Mouse (Mus musculus) kidney, postnatal 25 days (tissue): Measurements from ENCODE around the gene Apol9a.

Experiments used
- DNase-seq, 2 experiments: peaks; one replicate each; pipeline ENCODE4 v3.0.0; 2021; ENCODE audit warnings: mixed read lengths in 2 of 2

Apol9a gene

DNA sequence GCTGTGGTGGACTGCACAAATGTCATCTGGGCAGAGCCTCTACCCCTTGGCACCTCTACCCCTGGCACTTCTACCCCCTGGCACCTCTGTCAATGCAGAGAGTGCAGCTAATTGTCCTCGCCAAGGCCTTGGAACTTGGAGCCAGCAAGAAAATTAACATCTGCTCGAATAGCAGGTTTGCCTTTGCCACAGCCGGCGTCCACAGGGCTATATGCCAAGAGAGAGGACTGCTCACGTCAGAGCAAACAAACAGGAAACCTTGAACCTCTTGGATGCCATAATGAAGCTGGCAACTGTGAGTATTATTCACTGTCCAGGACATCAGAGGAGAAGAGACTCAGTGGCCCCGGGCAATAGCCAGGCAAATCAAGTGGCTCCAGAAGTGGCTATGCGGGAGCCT, 34.0 kb downstream of the Apol9a start:
- no peak for DNase-seq

DNA sequence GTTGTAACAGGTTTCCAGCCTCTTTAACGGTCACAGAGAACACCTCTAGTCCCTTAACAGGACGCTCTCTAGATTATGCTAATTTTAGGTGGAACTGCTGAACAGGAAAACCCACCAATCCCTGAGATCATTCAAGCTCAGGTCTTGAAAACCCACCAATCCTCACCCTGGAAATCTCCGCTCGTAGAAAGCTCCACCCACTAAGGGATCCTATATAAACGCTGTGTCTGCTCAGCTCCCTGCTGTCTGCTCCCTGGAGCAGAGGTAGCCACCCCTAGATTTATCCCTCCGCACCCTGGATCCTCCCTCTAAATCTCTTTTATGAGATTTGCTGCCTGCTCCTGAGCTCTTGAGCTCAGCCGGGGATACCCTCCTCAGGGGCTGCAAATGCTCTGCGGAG, 40.3 kb downstream of the Apol9a start:
- no peak for DNase-seq

DNA sequence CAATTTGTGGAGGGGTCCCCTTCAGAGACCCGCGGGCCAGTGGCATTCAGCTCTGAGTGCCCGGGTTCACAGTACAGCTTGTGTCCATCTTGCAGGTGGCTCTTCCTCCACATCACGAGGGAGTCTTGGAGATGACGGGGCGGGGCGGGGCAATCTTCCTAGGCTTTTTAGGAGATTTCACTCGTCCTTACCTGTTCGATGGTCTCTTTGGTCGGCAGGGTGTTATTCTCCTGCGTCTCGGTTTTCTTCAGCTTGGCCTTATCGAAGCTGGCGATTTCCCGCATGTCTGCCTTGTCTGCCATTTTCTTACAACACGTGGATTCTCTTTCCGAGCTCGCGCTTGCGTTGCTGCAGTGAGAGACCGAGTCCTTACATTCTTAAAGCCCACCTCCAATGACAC, 41.0 kb downstream of the Apol9a start:
- peak in 1 of 2 experiments; percentile 46 for DNase-seq

DNA sequence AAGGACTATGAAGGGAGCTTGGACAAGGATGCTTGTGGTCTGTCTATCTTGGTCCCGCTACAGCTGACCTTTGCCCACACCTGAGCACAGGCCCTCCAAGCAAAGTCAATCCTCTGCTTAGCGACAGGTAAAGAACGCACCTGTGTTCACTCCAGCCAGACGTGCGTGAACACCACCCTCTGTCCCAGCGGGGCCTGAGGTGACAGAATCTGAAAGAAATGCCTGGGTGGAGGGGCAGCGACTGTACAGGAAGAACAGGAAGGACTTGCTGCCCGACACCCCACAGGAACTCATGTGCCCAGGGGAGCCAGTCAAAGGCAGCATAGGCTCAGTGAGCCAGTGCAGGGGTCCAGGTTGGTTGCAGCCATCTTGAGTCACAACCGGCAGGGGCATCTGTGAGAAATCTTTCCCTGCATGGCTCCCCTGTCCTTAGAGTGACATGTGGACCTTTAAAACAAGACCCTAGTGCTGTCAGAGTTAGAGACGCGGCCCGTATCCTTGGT, 42.1 kb downstream of the Apol9a start:
- DNase-seq: no peak

DNA sequence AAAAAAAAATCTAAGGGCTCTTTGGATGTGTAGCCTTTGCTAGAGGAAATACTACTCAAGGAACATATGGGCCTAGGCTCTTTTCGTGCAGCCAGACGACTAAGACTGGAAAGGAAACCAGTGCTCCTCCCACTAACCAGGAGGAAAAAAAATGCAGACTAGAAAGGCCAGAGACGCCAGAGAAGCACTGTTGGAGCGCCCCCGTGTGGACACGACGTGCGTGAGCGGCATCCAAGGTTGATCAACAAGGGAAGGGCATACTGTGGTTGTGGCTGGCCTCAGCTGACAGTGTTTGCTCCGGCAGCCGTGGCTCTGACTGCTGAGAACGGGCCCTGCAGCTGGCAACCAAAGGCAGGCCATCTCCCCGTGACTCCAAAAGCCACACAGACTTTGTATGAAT, 42.8 kb downstream of the Apol9a start:
- peak; percentile 94 to 98 for DNase-seq

DNA sequence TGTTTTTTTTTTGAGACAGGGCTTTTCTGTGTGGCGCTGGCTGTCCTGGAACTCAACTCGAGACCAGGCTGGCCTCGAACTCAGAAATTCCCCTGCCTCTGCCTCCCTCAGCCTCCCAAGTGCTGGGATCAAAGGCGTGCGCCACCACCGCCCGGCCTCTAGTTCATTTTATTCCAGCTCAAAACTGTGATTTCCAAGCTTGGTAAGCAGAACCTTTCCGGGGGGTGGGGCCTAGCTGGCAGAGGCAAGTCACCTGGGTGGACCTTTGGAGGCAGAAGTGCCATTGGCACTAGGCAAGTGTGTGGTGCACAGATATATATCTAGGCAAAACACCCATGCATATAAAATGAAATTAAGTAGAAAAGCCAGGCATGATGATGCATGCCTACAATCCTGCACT, 43.4 kb downstream of the Apol9a start:
- peak; percentile 50 to 72 for DNase-seq

DNA sequence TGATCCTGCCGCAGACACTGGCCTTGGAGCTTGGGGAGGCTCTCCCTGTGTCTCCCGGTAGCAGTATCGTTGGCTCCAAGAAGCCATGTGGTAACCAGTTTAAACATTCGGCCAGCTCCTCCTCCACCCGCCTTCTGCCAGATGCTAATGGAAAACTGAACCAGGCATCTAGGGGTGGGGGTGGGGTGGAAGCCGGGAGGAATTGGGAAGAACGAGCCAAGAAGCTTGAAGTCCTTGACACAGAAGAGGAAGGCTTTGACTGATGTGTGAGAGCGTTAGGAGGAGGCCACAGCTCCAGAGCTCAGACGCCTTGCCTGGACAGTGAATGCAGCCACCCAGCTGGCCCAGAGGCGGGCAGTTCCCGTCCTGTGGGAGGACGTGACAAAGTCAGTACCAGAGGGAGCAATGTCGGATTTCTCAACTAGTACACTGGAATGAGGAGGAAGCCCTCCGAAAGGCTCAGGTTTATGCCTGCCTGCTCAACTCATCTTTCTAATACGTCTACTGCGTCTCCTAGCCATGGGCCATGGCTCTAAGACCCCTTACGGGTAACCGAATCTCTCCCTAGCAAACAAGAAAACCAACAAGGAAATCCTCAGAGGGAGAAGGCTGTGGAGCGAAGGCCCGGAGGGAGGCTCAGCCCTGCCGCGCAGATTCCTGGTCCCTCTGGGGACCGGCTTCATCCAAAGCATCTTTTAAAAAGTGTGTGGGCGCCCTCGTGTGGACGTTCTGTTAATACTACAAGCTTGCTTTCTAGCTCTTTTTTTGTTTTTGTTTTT, 44.0 kb downstream of the Apol9a start:
- peak; percentile 90 to 93 for DNase-seq

DNA sequence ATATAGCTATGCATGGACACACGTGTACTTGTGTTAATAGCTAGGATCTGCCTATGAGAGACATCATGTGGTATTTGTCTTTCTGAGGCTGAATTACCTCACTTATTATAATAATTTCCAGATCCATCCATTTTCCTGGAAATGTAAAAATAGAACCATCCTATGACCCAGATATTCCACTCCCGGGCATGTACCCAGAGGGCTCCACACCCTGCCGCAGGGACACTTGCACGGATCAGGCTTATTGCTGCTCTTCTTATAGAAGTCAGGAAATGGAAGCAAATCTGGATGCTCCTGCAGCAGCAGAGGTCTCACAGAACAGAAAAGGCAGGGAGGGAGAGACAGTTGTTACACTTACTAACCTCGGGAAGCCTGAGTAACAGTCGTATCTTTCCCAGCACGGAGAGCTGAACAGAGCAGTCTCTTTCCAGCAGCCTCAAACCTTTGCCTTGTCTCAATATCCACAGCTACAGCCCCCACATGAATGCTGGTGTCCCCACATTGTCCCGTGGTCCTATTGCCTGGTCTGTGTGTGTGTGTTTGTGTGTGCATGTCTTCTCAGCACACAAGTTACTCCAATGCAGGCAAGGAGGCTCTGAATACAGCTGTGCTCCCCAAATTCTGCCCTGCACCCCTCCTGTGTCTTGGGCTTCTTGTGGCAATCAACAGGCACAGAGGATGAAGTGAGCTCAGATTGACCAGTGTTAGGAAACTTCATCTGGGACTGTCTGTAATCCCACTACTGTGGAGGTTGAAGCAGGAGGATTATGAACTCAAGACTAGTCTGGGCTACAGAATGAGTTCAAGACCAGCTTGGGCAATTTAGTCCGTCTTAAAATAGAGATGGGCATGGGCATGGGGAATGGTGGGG, 45.0 kb downstream of the Apol9a start:
- no peak for DNase-seq

DNA sequence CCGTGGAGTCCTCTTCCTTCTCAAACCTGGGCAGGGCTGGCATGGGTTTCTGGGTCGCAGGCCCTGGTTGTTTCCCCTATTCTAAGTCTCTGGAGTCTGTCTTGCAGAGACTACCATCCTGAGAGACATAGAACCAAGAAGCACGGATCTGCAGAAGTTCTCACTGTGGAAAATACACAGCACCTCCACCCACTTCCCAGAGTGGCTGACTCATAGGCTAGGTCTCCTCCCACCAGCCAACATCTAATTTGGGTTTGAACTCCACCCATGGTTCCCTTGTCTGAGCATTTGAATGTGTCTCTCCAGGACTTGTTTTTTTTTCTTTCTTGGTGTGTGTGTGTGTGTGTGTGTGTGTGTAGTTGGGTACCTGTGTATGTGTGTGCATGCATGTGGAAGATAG, 46.9 kb downstream of the Apol9a start:
- peak in 1 of 2 experiments; percentile 39 for DNase-seq

DNA sequence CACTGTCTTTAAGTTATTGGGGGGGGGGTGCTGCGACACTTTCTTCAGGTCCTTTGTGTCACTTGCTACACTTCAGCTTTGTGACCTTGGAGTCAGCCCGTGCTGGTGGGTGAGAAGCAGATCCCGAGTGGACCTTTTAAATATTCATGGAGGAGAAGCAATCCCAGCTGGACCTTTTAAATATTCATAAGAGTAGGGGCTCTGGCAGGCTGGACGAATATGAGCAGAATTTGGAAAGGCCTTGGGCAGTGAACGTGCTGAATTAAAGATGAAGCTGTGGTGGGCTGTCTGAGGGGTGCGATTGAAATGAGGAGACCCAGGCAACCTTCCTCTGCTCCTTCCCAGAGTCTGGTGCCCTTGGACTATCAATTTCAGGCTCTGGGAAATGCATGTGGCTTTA, 47.4 kb downstream of the Apol9a start:
- DNase-seq: no peak

DNA sequence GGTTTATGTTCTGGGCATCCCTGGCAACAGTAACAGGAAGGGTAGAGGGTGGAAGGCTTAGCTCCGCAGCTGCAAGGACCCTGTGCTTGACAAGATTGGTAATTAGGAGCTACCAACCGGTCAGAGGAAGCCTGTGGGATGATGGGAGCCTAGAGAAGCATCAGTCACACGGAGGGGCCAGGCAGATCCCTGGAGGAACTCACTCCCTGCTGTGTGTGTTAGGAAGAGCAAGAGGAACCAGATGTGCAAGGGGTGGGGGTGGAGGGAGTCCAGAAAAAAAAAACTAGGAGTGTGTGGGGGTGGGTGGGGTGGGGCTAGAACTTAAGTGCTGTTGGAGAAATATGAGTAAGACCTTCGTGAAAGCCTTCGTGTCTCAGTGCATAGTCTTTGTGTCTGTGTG, 48.0 kb downstream of the Apol9a start:
- no peak for DNase-seq

DNA sequence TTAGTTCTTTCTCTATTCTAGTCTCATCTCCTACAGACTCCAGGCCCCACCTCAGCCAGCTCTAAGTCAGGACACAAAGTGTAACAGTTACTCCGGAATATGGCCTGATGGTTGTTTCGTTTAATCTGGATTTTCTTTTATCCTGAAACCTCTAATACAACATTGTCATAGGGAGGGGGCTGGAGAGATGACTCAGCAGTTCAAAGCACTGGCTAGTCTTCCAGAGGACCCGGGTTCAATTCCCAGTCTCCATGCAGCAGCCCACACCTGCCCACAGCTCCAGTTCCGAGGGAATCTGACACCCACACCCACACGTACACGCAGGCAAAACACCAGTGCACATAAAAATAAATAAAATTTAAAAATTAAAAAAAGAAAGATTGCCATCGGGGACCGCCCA, 51.0 kb downstream of the Apol9a start:
- no peak for DNase-seq

DNA sequence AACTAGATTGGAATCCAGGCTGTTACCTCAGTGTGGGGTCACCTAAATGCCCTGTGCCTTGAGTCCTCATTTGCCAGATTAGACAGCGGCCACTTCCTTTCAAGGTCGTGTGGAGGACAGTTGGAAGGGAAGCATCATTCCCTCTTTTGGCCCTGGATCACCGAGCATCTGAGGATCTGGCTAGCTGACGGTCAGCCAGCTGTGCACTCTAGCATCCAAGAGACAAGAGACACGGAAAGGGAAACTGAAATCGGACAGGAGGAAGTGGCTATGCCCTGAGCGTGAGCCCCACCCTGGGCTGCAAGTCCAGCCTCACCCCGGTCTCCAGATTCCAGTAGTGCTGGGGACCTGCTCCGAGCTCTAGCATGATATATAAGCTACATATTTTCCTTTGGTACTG, 51.4 kb downstream of the Apol9a start:
- peak; percentile 55 to 84 for DNase-seq

DNA sequence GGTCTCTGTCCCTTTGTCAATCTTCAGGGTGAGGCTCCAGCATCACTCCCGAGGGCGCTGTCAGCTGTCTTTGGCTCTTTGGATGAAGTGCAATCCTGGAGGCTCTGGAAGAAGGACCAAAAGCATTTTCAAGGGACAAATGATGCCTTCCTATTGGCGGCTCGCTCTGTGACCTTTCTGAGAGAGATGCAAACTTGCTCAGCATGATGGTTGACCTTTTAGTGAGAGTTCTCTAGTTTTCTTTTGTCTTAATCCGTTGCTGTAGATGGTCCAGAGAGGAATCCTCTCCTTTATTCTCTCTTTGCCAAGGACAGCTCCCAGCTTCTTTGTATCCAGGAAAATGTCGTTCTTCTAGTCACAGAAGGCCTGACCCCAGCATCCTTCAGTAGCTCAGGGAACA, 51.9 kb downstream of the Apol9a start:
- DNase-seq: no peak

DNA sequence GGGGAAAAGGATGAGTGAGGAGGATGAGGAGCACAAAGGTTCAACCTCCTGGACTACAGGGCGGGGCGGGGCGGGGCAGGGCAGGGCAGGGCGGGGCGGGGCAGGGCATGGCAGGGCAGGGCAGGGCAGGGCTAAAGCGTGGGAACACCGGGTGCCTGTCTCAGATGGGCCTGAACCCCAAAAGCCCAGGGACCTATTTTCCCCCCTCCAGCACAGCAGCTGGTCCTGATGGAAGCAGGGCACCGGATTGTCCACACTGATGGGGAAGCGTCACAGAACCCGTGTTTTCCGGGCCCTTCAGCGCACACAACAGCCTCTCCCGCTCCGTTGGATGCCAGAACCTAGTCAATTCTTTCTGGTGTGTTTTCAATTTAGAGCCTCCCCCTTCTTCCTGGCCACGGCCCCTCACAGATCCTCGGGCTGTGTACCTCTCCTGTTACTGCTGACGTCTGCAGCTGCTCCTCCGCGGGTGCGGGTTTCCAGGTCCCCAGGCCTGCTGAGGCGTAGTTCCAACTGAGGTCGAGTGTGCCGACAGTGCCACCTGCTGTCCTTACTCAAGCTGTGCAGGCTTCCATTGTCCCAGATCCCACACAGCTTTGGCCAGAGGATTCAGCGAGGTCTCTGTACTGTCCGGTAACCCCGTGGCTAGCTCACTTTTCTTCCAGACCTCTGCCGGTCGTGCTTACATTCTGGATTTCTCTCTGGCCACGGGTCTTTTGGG, 52.5 kb downstream of the Apol9a start:
- peak; percentile 88 to 90 for DNase-seq

DNA sequence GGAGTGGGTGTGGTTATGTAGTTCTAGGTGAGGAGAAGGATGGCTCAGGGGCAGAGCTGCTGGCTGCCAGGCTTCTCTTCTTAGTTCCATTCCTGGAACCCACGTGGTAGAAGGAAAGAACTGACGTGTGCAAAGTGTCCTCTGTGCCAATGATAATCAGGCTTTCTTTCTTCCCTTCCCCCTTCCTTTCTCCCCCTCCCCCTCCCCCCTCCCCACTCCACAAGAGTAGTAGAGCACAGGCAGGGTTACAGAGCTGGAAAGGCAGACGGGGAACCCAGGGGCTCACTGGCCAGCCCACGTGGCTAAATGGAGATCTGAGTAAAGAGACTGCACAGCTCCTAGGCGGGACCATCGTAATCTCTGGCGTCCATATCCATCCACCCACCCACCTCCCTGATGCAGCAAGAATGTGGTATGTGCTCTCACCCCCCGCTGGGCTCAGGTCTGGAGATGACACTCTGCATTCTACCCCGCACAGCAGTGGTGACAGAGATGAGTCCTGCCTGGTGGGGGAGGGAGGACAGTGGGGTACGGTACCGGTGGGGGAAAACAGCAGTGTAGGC, 54.6 kb downstream of the Apol9a start:
- DNase-seq: no peak

DNA sequence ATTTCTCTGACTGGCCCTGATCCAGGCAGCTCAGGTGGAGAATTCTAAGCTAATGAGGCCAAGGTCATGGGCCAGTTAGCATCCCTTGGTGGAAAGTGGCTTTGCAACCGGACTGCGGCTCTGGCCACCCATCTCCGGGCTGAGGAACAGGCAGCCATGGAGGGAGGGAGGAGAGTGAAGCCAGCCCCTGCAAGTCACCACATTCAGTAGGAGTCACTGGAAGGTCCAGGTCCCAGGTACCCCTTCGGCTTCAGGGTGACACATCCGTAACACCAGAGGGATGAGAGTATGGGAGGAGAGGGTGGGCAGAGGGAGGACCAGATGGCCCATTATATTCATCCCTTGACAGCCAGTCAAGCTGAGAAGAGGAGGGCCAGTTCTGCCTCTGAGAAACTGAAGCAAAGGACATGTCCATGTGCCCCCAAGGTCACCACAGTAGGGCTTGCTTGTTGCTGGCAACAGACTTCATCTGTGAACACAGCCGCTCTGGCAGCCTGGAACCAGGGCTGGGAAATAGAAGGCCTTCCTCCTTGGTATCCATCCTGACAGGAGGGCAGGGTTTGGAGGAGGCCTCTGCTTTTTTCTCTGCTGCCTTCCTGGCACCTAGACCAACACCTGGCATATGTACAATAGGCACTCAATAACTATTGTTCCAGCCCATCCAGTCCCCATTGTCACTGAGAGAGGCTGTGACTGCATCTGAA, 55.9 kb downstream of the Apol9a start:
- DNase-seq: no peak

DNA sequence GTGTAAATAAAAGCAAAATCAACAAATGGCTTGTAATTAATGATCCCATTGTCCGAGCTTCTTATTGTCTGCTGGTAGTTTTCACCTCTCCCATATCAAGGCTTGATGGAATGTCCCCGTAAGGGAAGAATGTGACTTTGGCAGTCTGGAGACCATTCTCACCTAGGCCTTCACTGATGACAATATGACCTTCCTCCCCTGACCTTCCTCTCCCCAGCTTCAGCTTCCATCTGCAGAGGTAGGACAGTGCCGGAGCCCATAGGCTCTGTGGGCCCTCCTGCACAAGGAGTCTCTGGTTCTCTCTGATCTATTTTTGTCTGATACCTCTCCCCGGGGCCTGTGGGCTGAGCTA, 56.5 kb downstream of the Apol9a start:
- no peak for DNase-seq
